Mouse (Mus musculus) embryonic fibroblast, embryonic 13.5 days (primary cell): ENCODE measurements around the gene Jph4.

Source experiments
- CTCF ChIP-seq: IDR thresholded peaks from 2 replicates; pipeline ENCODE4 v1.5.1; 2011; ENCODE audit warnings: mild to moderate bottlenecking, control low read depth, low read length, moderate library complexity, borderline replicate concordance; ENCODE audit not compliant: insufficient read depth
- POLR2A ChIP-seq: IDR thresholded peaks from 2 replicates; pipeline ENCODE4 v1.6.1; 2011; ENCODE audit warnings: low read depth, mild to moderate bottlenecking, control low read depth, low read length, moderate library complexity

DNA sequence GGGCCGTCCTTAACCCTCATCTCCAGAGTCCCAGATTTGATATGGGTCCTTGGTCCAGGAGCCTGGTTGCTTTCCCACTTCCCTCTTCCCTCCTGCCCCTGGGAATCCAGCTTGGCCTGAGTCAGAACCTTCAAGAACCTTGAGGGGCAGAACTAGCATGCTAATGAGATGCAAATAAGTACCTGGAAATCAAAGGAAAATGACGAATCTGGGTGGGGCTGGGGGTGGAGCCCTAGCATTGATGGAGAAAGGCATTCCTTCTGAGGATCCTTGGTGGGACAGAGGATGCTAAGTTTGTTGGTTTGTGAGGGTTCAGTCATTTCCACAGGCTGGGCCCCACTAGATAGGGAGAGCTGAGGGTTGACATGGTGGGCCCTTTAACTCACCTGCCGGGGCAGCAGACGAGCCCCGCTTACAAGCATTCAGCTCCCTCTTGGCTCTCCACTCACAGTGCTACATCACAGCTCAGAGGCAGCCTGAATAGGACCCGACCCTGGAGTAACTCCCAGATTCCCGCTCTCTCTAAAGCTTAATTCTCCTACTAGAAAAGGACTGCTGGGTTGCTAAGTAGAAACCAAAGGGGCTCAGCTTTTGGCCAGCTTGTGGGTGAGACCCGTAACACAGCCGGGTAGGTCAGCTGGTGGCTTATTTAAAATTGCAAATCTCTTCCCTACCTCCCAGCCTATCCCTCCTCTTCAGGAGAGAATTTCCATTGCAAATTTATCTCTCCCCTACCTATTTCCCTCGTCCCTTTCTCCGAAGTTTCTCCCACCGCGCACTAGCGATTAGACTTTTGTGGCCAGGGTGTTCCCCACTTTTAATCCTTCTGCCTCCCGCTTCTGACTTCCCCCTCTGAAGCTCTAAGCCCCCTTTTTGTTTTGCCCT is 39.0 kb downstream of the Jph4 start:
- TF ChIP-seq POLR2A = no peak
- TF ChIP-seq CTCF = no peak
